Mouse (Mus musculus) stomach, postnatal 0 days (tissue): ENCODE measurements around the gene Rras2.

Experiments
- CTCF ChIP-seq: IDR thresholded peaks from 2 replicates; pipeline ENCODE4 v1.5.1; 2016; ENCODE audit warnings: antibody characterized with exemption, low read depth, mild to moderate bottlenecking, moderate library complexity
- EP300 ChIP-seq: optimal IDR thresholded peaks from 2 replicates; pipeline ENCODE3; 2016; ENCODE audit warnings: antibody characterized with exemption

DNA sequence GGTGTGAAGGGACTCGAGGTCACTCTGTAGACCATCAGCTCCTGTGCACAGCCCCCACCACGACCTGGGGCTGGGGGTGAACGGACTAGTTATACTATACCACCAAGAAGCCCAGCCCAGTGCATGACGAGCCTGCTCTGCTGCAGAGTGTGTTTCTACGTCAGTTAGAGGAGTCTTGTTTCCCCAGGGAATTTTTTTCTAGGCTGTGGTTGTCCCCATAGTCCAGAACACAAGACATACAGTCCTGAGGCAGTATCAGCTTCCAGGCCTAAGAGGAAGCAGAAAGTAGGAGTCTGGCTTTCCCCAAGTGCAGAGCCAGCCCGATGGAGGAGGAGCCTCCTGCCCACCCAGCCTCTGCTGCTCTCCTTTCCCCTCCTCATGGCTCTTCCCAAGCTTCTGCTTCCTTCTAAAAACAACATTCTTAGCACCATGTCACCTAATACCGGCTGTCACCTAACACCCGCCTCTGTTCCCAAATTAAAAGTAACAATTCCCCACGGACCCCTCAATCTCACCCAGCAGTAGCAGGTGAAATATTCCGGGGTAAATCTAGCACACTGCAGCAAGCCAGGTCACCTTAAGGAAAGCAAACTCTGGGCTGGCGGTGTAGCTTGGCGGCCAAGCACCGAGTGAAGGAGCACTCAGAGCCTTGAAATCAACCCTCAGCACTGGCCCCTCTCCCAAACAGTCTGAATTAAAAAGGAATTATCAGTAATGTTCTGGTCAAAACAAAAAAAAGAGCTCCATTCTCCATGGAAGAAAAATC is 45.5 kb downstream of the Rras2 start:
- no peak for TF ChIP-seq CTCF
- no peak for TF ChIP-seq EP300
